Mouse (Mus musculus) spleen, adult 2 months (tissue): ENCODE measurements around the gene Glis3. TPM values are rescaled to one million over a fixed set of nuclear protein-coding genes. Genes with fewer than 3 reads are reported as not detected.

ENCODE experiments used
- DNase-seq, 2 experiments: peaks; one replicate each; pipeline versions ENCODE4 v3.0.0 to v3.0.0-alpha.2; 2012 to 2021; ENCODE audit warnings: low spot score in 2 of 2, low read depth in 1 of 2
- H3K27ac ChIP-seq: fragments of 200-500 bp; 2 replicates; pipeline ENCODE4 v1.5.1; 2012; ENCODE audit warnings: low read length, inconsistent platforms; ENCODE audit not compliant: insufficient read depth
- H3K27me3 ChIP-seq: fragments of 200-500 bp; 2 replicates; pipeline ENCODE4 v1.6.1; 2012; ENCODE audit warnings: mild to moderate bottlenecking, moderate library complexity, low read length, inconsistent platforms; ENCODE audit not compliant: control insufficient read depth, insufficient read depth
- H3K36me3 ChIP-seq: fragments of 200-500 bp; 2 replicates; pipeline ENCODE4 v1.6.1; 2012; ENCODE audit warnings: mild to moderate bottlenecking, low read length, inconsistent platforms; ENCODE audit not compliant: control insufficient read depth, insufficient read depth
- H3K4me1 ChIP-seq: fragments of 200-500 bp; 2 replicates; pipeline ENCODE4 v1.6.1; 2011; ENCODE audit warnings: inconsistent platforms; ENCODE audit not compliant: control insufficient read depth, insufficient read depth, insufficient read length
- H3K4me3 ChIP-seq: fragments of 200-500 bp; 2 replicates; pipeline ENCODE4 v1.5.1; 2011; ENCODE audit warnings: mild to moderate bottlenecking, inconsistent platforms; ENCODE audit not compliant: insufficient read depth, insufficient read length; ENCODE audit errors: extremely low read depth
- CTCF ChIP-seq: fragments of 200-500 bp; IDR thresholded peaks from 2 replicates; pipeline ENCODE4 v1.5.1; 2011; ENCODE audit warnings: mild to moderate bottlenecking, inconsistent platforms; ENCODE audit not compliant: insufficient read depth, insufficient read length, insufficient replicate concordance; ENCODE audit errors: extremely low read depth
- POLR2A ChIP-seq: fragments of 200-500 bp; IDR thresholded peaks from 2 replicates; pipeline ENCODE4 v1.6.1; 2011; ENCODE audit warnings: low read depth, low read length, inconsistent platforms
- WGBS: fragments of 180-500 bp; shearing (Covaris S2); methylation state at CpG from one replicate; pipeline ENCODE4 v1.1.7; 2018; 5-methylcytosine and 5-hydroxymethylcytosine counted together
- polyA plus RNA-seq: library from polyadenylated mRNA; depleted of rRNA; stranded (reverse); fragments of >200 nt; gene quantifications from 2 replicates; pipeline ENCODE4 v1.2.3, GENCODE M21; 2012; rRNA removed

Gene Glis3
- polyA plus RNA-seq, 1 experiment: 1.7 TPM

DNA sequence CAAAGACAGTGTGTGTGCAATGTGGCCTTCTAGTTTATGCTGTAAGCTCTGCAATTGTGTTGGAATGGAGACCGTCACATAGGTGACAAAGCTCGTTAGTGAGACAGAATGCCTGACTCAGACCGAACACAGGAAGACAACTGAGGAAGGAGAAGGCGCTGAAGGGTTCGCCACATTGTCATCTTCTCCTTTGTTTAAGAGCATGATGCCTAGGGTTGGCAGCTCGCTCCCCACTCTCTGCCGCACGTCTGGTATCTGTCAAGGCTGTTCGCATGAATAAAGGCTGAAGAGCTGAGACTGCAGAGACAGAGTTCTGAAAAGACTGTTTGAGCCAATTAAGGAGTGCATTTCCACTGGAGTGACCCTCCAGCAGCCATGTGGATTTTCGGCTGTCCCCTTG lies 452.4 kb downstream of the Glis3 start:
- TF ChIP-seq CTCF (no peak), POLR2A (no peak)
- no peak for DNase-seq
- H3K27ac ChIP-seq: no peak overlapping the region
- H3K4me3 ChIP-seq: no peak overlapping the region
- H3K36me3 ChIP-seq: no peaks in the 10 kb centered on the region
- H3K4me1 ChIP-seq: no peaks in the 10 kb centered on the region
- 89% methylated on average over 10 of the region's 10 CpGs for WGBS
- H3K27me3 ChIP-seq: no peaks in the 10 kb centered on the region

DNA sequence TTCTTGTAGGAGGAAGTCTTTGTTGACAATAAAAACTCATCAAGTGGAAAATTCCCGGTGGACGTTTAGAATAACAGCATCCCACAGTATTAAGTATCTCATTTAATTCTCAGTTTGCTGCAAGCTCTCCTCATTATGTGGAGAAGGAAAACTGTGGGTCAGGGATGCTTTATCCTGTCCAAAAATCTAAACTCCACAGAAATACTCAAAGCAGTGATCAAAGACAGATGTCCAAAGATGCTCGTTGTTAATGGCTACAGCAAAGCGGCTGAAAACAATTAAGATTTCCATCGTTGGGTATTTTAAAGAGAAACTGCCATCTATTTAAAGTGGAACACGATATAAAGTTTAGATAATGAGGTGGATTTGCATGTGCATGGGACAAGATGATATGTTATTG lies 454.2 kb downstream of the Glis3 start:
- TF ChIP-seq CTCF (no peak), POLR2A (no peak)
- Histone ChIP-seq H3K27me3 (no peaks in the 10 kb centered on the region), H3K4me3 (no peak overlapping the region), H3K4me1 (no peaks in the 10 kb centered on the region), H3K27ac (no peak overlapping the region), H3K36me3 (no peaks in the 10 kb centered on the region)
- 78% methylated on average over 6 of the region's 6 CpGs for WGBS
- no peak for DNase-seq

DNA sequence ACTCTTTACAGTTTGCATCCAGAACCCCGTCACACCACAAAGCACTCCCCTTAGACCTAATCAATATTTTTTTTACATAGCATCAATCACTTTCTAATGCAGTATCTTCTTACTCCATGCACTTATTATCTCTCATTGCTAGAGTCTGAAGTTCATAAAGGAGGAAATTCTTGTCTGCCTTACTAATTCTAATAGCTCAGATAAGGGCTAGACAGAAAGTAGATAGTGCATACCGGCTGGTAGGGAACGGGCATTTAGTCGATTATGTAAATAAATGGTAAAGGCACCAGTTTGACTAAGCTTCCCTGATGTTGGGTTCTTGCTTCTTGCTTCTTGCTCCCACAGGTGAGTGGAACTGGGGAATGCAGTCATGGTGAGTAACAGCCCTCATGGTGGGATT lies 468.2 kb downstream of the Glis3 start:
- Histone ChIP-seq H3K4me1 (no peaks in the 10 kb centered on the region), H3K27ac (no peak overlapping the region), H3K36me3 (no peaks in the 10 kb centered on the region), H3K4me3 (no peak overlapping the region), H3K27me3 (no peaks in the 10 kb centered on the region)
- 95% methylated on average over 4 of the region's 4 CpGs for WGBS
- TF ChIP-seq POLR2A (no peak), CTCF (no peak)
- no peak for DNase-seq

Other genes starting within 250 kb of the Glis3 start
- 0.12 and 0.18 TPM in 2 replicates for gene Slc1a1, start 155.0 kb upstream of the Glis3 start, polyA plus RNA-seq